Mouse (Mus musculus): ENCODE results near the gene Noxo1. TPM values are rescaled to one million over a fixed set of nuclear protein-coding genes. Genes with fewer than 3 reads are reported as not detected.

Gene Noxo1
- polyA plus RNA-seq, 1 experiment, result 0.89 TPM

DNA sequence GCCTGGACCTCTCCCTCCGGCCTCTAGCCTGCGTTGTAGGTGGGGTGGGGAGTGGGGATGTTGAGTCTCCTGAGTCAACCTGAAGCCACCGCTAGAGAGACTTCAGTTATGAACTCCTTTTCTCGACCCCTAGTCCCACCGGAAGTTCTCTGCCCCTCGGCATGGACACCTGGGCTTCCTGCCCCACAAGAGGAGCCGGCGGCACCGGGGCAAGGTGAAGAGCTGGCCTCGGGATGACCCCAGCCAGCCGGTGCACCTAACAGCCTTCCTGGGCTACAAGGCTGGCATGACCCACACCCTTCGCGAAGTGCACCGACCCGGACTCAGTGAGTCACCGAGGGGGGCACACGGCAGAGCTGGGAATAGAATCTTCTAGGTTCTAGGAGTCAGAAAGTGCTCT is 32.1 kb downstream of the Noxo1 start:
- TF ChIP-seq GATA1 (IDR thresholded peaks at IDR 0.05; ENCODE audit: low read length), result no peak

DNA sequence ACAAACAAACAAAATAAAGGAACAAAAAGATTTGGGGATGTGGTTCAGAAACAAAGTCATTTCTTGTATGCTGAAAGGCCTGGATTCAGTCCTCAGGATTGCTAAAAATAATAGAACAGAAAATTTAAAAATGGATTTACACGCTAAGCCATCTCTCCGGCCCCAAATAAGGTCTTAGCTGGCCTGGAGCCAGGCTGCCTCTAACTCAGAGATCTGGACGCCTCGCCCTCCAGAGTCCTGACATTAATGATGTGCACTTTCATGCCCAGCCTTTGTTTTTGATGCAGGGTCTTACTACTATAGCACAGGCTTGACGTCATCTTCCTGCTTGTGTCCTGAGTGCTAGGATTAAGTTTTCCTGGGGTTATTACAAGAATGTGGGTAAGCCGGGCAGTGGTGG is 33.0 kb downstream of the Noxo1 start:
- no peak for TF ChIP-seq GATA1 (IDR thresholded peaks at IDR 0.05; ENCODE audit: low read length)

DNA sequence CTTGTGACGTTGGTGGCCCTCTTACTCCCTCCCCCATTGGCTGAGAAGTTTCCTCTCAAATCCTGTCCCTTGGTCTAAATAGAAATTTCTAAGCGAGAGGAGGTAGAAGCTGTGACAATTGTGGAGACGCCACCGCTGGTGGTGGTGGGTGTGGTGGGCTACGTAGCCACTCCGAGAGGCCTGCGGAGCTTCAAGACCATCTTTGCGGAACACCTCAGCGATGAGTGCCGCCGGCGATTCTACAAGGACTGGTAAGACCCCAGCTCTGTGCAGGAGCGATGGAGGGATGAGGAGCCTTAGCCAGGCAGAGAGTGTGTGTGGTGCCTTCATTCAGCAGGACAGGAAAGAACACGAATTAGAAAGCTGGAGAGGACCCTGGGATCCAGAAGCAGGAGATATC is 34.8 kb downstream of the Noxo1 start:
- no peak for TF ChIP-seq GATA1 (IDR thresholded peaks at IDR 0.05; ENCODE audit: low read length)

DNA sequence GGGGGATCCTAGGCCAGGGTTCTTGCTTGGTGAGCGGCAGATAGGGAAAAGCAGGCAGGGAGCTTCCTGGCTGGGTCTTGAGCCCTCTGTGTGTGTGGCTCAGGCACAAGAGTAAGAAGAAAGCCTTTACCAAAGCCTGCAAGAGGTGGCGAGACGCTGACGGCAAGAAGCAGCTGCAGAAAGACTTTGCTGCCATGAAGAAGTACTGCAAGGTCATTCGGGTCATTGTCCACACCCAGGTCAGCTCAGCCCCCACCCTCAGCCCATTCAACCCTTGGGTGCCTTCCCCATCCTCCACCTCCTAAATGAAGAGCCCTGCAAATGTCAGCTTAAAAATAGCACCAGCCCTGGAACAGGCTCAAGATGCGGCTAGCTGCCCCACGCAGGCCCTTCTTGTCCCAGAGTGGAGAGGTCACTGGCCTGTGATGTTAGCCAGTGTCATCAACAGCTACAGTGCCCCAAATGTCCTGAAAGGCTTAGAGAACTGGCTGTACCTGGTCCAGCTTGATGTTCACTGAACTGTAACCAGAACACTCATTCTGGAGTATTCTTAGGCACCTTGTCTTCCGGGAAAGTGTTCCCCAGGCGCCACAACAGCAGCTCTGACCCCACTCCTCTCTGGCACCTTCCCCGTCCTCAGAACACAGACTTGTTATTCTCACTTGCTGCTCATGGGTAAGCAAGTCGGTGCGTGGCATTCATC is 36.4 kb downstream of the Noxo1 start:
- no peak for TF ChIP-seq GATA1 (IDR thresholded peaks at IDR 0.05; ENCODE audit: low read length)

DNA sequence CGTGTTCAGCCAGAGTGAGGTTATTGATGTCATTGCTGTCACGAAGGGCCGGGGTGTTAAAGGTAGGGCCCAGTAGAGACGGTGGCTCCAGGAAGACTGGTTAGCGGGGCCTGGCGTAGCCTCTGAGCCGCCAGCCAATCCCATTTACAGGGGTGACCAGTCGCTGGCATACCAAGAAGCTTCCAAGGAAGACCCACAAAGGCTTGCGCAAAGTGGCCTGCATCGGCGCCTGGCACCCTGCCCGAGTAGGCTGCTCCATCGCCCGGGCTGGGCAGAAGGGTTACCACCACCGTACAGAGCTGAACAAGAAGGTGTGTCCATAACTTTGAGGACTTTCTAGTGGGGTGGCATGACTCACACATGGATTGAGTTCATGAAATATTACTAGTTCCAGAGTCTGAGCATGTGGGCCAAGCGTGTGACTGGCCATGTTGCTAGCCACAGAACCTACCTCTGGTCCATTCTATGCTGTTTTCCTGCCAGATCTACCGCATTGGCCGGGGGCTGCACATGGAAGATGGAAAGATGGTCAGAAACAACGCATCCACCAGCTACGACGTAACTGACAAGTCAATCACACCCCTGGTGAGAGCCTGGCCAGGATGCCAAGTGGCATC is 37.5 kb downstream of the Noxo1 start:
- TF ChIP-seq GATA1 (IDR thresholded peaks at IDR 0.05; ENCODE audit: low read length), result no peak

DNA sequence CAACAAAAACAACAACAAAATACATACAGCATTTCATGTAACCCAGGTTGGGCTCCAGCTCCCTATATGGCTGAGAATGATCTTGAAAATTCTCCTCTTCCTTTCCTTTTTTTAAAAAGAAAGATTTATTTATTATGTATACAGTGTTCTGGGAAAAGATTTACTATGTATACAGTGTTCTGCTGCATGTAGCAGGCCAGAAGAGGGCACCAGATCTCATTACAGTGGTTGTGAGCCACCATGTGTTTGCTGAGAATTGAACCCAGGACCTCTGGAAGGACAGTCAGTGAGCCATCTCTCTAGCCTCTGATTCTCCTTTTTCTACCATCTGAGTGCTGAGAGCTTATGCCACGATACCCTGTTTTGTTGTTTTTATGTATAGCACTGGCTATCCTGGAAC is 38.5 kb downstream of the Noxo1 start:
- no peak for TF ChIP-seq GATA1 (IDR thresholded peaks at IDR 0.05; ENCODE audit: low read length)

DNA sequence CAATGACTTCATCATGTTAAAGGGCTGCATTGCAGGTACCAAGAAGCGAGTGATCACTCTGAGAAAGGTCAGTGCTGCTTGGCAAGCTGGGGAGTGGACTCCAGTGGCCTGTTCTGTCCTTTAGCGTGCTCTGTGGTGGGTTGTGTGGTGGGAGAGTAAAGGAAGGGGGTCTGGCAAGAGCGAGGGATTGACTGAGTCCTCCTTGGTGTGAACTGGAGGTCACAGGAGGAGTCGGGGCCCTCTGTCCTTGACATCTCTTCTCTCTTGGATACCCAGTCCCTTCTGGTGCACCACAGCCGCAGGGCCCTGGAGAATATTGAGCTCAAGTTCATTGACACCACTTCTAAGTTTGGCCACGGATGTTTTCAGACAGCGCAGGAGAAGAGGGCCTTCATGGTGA is 39.4 kb downstream of the Noxo1 start:
- TF ChIP-seq GATA1 (IDR thresholded peaks at IDR 0.05; ENCODE audit: low read length), result no peak

GRCm38 (mm10) chr17:24736330-24737051 is 40.5 kb downstream of the Noxo1 start, which contains the start of gene Msrb1:
Gene Msrb1, plus strand, starts transcription at chr17:24736642.
- no peak for TF ChIP-seq GATA1 (IDR thresholded peaks at IDR 0.05; ENCODE audit: low read length)

GRCm38 (mm10) chr17:24737135-24737810 is 41.2 kb downstream of the Noxo1 start:
- no peak for TF ChIP-seq GATA1 (IDR thresholded peaks at IDR 0.05; ENCODE audit: low read length)

DNA sequence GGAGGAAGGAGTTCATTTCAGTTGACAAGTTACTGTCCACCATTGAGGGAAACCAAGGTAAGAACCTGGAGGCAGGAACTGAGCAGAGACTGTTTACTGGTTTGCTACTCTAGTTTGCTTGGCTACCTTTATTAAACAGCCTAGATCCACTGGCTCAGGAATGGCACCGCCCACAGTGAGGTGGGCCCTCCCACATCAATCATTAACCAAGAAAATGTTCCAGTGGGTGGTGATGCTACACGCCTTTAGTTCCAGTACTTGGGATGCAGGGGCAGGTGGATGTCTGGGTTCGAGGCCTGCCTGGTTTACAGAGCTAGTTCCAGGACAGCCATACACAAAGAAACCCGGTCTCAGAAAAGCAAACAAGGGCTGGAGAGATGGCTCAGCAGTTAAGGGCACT is 42.2 kb downstream of the Noxo1 start:
- TF ChIP-seq GATA1 (IDR thresholded peaks at IDR 0.05; ENCODE audit: low read length), result no peak

GRCm38 (mm10) chr17:24739926-24740325 is 43.9 kb downstream of the Noxo1 start:
- TF ChIP-seq GATA1 (IDR thresholded peaks at IDR 0.05; ENCODE audit: low read length), result no peak

DNA sequence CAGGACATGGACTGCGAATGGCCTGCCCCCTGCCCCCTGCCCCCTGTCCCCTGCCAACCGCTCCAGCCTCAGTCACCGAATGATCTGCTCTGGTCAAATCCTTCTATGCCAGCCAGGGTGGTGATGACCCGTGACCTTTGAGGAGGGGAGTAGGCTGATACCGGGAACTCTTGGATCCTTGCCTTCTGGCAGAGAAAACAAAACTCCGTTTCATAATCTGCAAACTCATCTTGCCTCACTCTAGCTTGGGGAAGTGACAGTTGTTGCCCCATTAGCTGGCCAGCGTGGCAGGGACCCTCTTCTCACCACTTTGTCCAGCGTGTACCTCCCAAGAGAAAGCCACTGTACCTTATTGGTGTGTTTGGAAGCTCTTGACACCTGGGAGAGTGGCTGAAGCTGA is 46.3 kb downstream of the Noxo1 start:
- no peak for TF ChIP-seq GATA1 (IDR thresholded peaks at IDR 0.05; ENCODE audit: low read length)

DNA sequence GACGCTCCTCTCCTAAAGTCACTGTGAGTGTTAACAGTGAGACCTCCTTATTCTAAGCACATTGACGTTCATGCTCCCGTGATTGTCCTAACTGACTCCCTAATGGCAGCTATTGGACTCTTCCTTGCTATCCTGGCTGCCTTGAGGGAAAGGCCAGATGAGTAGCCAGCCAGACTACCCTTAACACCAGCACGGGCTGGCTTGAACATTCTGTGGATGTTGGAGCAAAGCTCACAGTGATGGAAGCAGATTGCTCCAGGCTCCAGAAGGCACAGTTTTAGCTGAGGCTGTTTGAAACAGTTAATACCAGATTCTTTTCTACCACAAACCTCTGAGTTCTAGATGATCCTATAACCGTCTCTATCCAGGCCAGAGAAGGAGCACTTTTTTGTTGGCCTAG is 47.9 kb downstream of the Noxo1 start:
- TF ChIP-seq GATA1 (IDR thresholded peaks at IDR 0.05; ENCODE audit: low read length), result no peak

- TF ChIP-seq GATA1 (IDR thresholded peaks at IDR 0.05; ENCODE audit: low read length), result no peak
Observed at GRCm38 (mm10) chr17:24744381-24744780, 48.3 kb downstream of the Noxo1 start.

GRCm38 (mm10) chr17:24745526-24746497 is 49.8 kb downstream of the Noxo1 start:
- TF ChIP-seq GATA1 (IDR thresholded peaks at IDR 0.05; ENCODE audit: low read length), result no peak

Data from G1E-ER4 (cell line).